Mouse (Mus musculus) skeletal muscle tissue, adult 2 months (tissue): ENCODE results near the gene Flot1.

Experiments used
- DNase-seq: peaks from one replicate; pipeline ENCODE4 v3.0.0-alpha.2; 2012; ENCODE audit warnings: low read depth, low spot score

Gene Flot1

DNA sequence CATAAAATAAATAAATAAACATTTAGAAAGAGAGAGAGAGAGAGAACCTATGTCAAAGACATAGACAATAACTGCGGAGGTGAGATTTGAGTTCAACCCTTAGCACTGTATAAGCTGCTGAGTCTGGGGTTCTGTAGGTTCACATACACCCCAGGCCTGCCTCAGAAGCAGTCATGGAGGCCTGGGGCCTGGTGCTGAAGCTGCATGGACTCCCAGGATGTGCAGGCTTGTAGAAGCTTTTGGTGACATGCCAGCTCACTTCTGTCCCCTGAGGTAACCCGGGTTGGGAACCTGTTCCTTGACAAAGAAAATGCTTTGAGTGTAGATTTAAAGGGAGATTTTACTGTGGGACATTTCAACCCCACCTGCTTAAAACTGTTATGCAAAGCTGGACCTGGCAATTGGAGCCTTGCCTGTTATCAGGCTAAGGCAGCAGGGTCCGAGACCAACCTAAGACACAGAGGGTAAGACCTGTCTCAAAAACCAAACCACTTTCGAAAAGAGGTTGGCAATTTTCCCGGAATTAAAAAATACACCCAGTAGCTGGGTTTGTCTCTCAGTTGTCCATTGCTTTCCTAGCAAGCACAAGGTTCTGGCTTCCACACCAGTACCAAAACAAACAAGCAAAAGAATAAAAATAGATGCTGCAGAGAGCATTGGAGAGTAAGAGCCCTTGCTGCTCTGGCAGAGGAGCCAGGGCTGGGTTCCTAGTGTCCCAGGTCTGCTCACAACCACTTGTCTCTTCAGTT, 12.0 kb upstream of the Flot1 start:
- no peak for DNase-seq

DNA sequence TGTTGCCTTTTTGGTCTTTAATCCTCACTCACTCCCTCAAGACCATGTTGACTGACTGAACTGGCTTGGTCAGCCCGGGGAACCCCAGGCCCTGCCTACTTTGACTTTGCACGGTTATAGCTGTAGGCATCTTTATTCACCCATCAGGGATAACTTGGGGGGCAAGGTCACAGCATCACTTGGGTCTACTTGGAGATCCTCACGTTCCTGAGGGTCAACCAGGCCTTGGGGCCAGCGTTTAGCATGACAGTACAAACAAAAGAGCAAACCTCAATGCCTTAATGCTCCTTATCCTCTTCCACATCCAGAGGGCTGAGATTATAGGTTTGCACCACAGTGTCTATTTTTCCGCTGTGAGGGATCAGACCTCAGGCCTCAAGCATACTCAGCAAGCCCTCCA, 10.7 kb upstream of the Flot1 start:
- no peak for DNase-seq

DNA sequence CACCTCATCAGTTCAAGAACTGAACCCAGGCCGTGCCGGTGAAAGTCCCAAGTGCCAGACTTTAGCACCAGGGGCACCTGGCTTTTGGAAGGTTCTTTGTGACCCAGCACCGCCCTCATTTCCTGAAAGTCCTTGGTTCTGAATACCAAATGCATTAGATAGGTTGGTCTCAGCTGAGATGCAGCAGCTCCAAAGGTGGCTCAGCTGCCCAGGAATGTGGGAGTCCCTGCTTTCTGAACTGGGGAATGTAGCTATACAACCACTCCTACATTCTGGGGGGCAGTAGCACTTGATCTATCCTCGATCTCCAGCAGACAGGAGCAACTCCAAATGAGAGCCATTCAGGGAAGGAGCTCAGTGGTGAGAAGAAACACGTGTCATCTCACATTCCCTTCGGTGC, 10.3 kb upstream of the Flot1 start:
- DNase-seq: no peak

DNA sequence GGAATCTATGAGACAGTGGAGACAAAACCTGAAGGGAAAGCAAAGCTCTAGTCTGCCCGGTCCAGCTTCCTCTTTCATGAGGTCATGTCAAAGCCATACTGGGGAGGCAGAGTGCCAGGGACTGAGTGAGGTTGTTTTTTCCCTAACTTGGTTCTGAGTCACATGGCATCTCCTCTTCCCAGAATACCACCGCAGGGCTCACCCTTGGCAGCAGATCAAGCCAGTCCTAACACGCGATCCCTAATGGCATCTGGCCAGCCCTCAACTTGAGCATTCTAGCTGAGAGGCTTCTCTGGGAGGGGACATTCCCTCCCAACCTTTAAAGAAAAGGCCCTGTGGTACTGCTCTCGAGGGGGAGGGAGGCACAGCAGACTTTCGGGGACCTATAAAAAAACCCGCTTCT, 9.8 kb upstream of the Flot1 start:
- peak; percentile 98 for DNase-seq

DNA sequence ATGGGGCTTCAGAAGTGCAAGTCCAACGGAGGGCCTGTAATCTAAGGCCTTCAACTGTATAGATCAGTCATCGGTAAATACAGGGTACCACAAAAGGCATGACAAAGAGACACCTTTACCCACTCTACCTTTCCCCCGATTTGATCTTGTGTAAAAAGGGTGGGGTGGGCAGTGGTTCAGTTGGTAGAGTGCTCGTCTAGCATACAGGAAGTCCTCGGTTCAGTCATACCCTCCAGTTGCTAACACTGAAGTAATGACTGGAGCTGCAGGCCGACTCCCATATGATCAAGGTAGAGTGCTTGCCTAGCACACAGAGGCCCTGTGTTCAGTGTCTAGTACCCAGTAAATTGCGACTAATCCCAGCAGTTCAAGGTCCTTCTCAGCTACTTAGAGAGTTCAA, 9.4 kb upstream of the Flot1 start:
- DNase-seq: no peak

DNA sequence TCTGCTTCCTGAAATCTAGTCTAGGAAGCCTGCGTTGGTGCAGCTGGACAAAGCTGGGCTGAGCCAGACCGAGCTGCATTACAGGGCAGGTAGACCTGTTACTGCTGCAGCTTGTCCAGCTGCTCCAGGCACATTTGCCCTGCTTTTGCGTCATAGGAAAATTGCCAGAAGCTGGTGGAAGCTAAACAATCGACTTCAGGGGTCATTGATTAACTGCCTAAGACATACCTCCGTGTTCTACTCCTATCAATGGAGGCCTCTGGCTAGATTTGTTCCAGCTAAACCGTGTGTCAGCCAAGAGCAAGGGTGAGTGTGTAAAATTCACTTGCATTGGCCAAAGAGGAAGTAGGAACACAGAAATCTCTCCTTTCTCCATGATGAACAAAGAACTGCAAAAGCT, 8.4 kb upstream of the Flot1 start:
- DNase-seq: no peak

DNA sequence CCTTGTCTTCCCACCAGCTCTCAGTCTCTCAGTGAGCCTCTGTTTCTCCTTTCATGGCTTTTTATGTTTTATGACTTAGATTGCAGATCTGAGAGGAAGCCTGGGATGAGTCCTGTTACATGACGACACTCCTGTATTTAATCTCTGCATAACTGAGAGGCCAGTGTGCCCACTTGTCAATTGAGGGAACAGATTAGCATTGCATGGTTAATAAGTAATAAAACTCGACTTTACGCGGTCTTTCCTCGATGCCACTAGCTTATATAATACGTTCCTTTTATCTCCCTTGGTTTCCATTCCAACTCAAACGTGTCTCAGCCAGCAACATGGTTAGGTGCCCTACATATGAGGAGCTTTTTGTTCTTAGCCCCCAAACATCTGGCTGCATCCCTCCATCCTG, 7.2 kb upstream of the Flot1 start:
- no peak for DNase-seq

DNA sequence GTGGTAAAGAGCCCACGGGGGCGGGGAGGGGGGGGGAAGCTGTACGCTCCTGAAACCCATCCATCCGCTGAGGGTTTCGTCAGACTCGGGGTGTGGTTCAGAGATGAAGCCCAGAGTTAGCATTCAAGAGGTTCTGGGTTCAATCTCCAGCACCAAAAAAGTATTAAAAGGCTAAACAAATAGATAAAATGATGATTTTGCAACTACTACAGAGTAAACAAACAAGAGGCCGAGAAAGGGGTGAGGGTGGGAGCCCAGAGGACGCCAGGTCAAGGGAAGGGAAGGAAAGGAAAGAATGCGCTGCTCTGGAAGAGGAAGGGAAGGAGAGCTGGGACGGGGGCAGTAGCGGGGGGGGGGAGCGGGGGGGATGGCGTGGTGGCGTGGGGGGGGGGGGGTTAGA, 6.3 kb upstream of the Flot1 start:
- no peak for DNase-seq

DNA sequence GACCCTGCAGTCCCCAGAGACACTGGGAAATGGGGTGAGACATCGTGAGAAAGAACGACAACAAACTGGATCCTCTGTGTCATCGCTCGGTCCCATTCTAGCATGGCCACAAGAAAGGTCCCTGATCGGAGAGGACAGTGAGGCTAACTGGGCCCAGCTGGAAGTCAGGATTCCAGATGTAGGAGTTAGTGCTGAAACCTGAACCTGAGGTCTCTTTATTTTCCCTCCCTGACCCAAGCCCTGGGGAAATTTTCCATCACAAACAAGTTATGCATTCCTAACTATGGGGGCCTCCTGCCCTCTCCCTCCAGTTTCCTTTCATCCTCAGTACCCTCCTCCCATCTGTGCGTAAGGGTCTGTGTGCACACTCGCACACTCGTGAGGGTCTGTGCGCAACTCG, 5.8 kb upstream of the Flot1 start:
- DNase-seq: no peak

DNA sequence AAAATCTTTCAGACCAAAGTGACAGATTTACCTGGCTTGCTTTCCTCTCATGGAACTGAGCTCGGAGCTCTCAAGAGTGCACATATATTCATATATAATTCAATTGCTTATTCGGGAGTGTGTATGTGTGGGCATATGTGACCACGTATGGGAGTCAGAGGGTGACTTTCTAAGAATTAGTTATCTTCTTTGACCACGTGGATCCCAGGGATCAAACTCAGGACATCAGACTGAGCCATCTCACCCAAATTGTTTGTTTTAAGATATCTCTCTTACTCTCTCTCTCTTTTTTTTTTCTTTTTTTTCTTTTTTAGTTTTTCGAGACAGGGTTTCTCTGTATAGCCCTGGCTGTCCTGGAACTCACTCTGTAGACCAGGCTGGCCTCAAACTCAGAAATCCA, 2.9 kb upstream of the Flot1 start:
- no peak for DNase-seq

DNA sequence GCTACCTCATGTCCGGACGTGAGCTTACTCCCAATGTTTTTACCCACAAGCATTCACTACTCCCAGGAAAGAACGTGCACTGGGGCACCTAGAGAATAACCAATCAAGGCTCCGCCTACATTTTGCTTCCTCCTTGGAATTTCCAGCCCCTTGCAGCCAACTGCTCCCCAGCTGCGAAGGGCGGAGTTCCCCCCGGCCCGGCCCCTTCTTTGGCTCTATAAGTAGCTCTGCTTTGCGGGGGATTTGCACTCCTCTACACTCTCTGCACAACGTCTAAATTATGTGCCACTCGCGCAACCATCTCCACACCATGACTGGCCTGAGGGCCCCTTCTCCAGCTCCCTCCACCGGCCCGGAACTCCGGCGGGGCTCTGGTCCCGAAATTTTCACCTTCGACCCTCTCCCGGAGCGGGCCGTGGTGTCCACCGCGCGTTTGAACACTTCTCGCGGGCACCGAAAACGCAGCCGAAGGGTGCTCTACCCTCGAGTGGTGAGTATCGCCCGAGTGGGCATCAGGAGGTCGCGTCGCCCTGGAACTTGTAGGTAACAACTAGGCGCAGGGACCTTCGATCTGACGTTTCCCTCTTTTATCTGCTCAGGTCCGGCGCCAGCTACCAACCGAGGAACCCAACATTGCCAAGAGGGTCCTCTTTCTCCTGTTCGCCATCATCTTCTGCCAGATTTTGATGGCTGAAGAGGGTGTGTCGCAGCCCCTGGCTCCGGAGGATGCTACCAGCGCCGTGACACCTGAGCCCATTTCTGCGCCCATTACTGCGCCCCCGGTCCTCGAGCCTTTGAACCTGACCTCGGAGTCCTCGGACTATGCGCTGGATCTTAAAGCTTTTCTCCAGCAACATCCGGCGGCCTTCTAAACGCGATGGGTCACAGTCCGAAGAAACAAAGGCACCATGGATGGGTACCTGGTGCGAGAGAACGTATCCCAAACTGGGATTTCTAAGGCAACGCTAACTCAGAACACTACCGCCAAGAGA, 1.3 kb upstream of the Flot1 start, which contains the start of gene Ier3:
TSS of gene Ier3 (plus strand) at position 246 of the 992 bp plus-strand sequence.
- peak; percentile 86 for DNase-seq

DNA sequence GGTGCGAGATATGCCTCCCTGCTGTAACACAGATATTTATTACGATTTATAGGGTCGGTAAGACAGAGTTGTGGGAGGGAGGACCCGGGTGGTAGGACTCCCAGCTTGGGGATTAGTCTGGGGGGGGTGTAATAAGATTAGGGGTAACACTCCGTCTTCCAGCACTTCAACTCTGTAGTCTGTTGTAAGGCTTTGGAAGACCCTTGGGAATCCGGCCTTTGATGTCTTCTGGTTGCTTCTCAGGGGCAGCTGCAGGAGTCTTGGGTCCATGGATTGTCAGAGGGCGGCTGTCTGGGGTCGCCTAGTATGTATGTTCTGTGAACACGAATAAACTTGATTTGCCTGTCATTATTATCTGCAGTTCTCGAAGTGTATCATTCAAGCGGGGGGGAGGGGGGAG, 466 bp upstream of the Flot1 start:
- no peak for DNase-seq

DNA sequence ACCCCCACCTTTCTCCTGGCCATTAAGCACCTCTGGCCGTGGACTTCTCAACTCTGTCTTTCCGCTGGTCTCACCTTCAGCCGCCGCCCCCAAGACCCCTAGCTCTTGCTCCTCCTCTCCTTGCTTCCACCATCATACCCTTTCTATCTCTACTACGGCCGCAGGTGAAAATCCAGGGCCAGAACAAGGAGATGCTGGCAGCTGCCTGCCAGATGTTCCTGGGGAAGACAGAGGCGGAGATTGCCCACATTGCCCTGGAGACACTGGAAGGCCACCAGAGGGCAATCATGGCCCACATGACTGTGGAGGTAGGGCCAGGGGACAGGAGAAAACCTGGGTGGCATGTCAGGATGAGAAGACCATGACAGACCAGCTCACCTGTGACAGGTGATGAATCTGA, 1.4 kb downstream of the Flot1 start:
- DNase-seq: no peak

DNA sequence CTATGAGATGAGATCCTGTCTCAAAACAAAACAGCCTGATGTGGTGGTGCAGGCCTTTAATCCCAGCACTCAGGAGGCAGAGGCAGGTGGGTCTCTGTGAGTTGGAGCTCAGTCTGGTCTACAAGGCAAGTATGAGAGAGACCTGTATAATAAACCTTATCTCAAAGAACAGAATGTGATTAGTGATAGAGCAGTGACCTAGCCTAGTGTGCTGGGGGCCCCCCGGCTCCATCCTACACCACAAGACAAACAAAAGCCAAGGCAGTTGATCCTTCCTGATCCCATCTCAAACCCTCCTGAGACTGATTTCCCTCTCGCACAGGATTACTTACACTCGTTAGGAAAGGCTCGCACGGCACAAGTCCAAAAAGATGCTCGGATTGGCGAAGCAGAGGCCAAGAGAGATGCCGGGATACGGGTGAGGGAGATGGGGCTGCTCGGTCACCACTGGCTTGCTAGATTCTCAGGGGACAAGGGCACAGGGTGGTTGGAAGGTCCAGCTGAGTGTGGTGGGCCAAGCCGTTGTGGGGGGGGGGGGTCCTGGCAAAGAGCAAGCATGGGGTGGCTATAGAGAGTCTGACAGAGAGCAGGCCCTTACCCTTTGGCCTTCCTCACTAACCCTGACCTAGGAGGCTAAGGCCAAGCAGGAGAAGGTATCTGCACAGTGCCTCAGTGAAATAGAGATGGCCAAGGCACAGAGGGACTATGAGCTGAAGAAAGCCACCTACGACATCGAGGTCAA, 2.2 kb downstream of the Flot1 start:
- no peak for DNase-seq

DNA sequence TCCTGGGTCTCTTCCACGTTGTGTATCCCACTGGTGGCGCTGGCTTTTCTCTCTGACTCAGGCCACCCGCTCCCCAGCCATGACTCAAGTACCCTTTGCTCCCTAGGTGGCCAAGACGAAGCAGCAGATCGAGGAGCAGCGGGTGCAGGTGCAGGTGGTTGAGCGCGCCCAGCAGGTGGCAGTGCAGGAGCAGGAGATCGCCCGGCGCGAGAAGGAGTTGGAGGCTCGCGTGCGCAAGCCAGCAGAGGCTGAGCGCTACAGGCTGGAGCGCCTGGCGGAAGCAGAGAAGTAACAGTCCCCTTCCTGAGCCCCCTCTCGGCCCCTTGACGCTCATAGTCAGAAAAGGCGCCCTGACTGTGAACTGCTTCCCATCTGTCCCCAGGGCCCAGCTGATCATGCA, 6.7 kb downstream of the Flot1 start:
- DNase-seq: no peak

DNA sequence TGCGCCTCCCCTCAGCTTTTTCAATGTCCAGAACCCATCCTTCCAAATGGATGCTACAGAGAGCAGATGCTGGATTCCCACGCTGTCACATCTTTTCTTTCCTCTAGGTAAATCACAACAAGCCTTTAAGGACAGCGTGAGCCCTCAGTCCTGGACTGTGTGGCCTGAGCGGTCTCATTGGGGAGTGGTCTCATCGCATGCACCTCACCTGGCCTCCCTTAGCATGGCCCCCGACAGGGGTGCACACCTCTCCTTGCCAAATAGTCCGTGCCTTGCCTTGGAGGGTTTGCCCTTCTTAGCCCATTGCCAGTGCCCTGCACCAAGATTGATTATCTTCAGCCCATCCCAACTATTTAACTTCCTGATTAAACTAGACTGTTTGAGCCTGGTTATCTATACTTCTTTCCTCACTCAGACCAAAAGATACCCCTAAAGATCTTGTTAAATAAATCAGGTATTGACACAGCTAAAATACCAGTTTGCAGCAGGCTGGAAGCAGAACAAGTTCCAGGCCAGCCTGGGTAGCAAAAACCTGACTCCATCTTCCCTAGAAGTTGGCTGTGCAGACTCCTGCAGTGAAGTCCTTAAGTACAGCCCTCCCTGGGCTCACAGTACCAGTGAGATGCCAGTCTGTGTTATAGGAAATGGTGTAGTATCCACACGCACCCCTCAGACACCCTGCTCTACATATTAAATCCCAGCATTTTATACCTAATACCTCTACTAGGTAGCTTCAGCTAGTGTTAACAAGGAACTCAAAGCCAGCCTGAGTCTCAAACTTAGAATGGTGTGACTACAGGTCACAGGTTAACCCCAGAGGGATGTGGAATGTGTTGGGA, 9.6 kb downstream of the Flot1 start:
- no peak for DNase-seq

DNA sequence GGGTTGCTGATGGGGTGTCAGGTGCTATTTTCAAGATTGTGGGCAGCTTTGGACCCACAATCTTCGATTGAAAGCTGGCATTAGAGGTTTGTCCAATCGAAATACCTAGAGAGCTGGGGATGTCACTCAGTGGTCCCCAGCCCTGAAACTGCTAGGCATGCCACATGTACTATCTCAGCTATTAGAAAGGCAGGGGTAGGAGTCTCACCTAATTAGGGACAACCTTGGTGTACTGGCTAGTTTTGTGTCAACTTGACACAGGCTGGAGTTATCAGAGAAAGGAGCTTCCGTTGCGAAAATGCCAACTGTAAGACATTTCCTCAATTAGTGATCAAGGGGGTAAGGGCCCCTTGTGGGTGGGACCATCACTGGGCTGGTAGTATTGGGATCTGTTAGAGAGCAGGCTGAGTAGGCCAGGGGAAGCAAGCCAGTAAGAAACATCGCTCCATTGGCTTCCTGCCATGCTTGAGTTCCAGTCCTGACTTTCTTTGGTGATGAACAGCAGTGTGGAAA, 10.3 kb downstream of the Flot1 start:
- DNase-seq: no peak

DNA sequence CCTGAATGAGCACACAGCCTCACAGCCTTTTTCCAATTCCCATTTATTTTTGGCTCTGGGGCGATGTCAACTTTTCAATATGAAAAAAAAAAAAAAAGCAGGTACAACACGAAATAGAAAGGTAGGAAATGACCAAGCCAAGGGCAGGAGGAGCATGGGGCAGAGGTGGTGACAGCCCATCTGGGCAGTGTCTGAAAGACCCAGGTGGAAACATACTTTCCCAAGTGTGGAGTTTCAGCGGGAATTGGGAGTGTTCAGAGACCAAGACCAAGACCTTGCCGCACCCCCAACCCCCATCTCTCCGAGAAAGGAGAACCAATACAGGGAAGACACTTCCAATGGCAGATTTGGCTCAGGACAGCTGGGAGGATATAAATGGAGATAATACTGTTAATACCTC, 10.9 kb downstream of the Flot1 start:
- no peak for DNase-seq

DNA sequence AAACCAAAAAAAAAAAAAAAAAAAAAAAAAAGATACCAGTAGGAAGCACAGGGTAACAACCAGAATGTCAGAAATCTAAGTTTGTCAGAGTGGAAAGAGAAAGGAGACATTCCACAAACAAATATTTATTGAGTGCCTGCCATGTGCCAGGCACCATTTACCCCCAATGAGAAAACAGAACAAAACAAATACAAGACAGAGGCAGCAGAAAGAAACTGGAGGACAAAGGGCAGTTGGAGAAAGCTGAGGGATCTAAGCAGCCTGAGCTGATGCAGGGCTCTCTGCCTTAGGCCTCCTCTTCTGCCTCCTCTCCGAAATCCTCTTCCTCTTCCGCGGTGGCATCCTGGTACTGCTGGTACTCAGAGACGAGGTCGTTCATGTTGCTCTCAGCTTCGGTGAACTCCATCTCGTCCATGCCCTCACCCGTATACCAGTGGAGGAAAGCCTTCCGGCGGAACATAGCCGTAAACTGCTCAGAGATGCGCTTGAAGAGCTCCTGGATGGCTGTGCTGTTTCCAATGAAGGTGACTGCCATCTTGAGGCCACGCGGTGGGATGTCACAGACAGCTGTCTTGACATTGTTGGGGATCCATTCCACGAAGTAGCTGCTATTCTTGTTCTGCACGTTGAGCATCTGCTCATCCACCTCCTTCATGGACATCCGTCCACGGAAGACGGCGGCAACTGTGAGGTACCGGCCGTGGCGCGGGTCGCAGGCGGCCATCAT, 11.8 kb downstream of the Flot1 start:
- no peak for DNase-seq

DNA sequence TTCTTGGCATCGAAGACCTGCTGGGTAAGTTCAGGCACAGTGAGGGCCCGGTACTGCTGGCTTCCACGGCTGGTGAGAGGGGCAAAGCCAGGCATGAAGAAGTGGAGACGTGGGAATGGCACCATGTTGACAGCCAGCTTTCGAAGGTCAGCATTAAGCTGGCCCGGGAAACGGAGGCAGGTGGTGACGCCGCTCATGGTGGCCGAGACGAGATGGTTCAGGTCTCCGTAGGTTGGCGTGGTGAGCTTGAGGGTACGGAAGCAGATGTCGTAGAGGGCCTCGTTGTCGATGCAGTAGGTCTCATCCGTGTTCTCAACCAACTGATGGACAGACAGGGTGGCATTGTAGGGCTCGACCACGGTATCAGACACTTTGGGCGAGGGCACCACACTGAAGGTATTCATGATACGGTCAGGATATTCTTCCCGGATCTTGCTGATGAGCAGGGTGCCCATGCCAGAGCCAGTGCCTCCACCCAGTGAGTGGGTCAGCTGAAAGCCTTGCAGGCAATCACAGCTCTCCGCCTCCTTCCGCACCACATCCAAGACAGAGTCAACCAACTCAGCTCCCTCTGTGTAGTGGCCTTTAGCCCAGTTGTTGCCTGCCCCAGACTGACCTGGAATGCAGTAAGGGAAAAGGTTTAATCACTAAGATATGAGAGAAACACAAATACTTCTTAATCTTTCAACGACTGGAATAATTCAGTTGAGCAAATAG, 12.6 kb downstream of the Flot1 start:
- no peak for DNase-seq
